Mouse (Mus musculus): ENCODE data around the gene Dhx58.

- TF ChIP-seq HCFC1 (IDR thresholded peaks at IDR 0.05; ENCODE audit: borderline replicate concordance, insufficient read depth, low read length) (no peak), ZC3H11A (IDR thresholded peaks at IDR 0.05; ENCODE audit: borderline replicate concordance, low read depth, low read length) (no peak), ZNF384 (IDR thresholded peaks at IDR 0.05; ENCODE audit: low read depth, low read length) (no peak), CHD2 (IDR thresholded peaks at IDR 0.05; ENCODE audit: low read depth, low read length) (no peak), MAFK (IDR thresholded peaks at IDR 0.05; ENCODE audit: insufficient read depth, low read depth, low read length) (no peak)
These were observed 24.5 kb upstream of the Dhx58 start for GRCm38 (mm10) chr11:100728601-100729000.
